Mouse (Mus musculus) liver, adult 2 months (tissue): ENCODE results near the gene Trpm8. TPM values are rescaled to one million over a fixed set of nuclear protein-coding genes. Genes with fewer than 3 reads are reported as not detected.

Source experiments
- DNase-seq: peaks from one replicate; pipeline ENCODE4 v3.0.0-alpha.2; 2011; ENCODE audit warnings: low read depth, low spot score; ENCODE audit errors: extremely low read depth
- H3K27ac ChIP-seq: fragments of 200-500 bp; replicated peaks from 2 replicates; pipeline ENCODE4 v1.5.1; 2012; ENCODE audit warnings: low read depth, mild to moderate bottlenecking, control low read depth, inconsistent platforms, low read length; ENCODE audit not compliant: insufficient read depth
- H3K27me3 ChIP-seq: fragments of 200-500 bp; 2 replicates; pipeline ENCODE4 v1.6.1; 2012; ENCODE audit warnings: mild to moderate bottlenecking, moderate library complexity, low read length, inconsistent platforms; ENCODE audit not compliant: control insufficient read depth, insufficient read depth
- H3K36me3 ChIP-seq: fragments of 200-500 bp; 2 replicates; pipeline ENCODE4 v1.6.1; 2012; ENCODE audit warnings: low read length, inconsistent platforms; ENCODE audit not compliant: control insufficient read depth, insufficient read depth
- H3K4me1 ChIP-seq: fragments of 200-500 bp; 2 replicates; pipeline ENCODE4 v1.6.1; 2011; ENCODE audit warnings: low read length; ENCODE audit not compliant: control insufficient read depth, insufficient read depth
- H3K4me3 ChIP-seq: fragments of 200-500 bp; 2 replicates; pipeline ENCODE4 v1.5.1; 2011; ENCODE audit warnings: low read depth, mild to moderate bottlenecking, control low read depth, low read length, moderate library complexity; ENCODE audit not compliant: insufficient read depth
- H3K79me2 ChIP-seq: fragments of 200-500 bp; 2 replicates; pipeline ENCODE4 v1.6.1; 2012; ENCODE audit warnings: inconsistent platforms, mild to moderate bottlenecking, low read length, moderate library complexity; ENCODE audit not compliant: control insufficient read depth, insufficient read depth
- H3K9ac ChIP-seq: fragments of 200-500 bp; 2 replicates; pipeline ENCODE4 v1.6.1; 2012; ENCODE audit warnings: low read depth, mild to moderate bottlenecking, control low read depth, inconsistent platforms, low read length
- CTCF ChIP-seq: fragments of 200-500 bp; IDR thresholded peaks from 2 replicates; pipeline ENCODE4 v1.5.1; 2011; ENCODE audit warnings: low read depth, low read length, control low read depth
- POLR2A ChIP-seq: fragments of 200-500 bp; IDR thresholded peaks from 2 replicates; pipeline ENCODE4 v1.6.1; 2011; ENCODE audit warnings: low read length, control low read depth; ENCODE audit not compliant: insufficient read depth; ENCODE audit errors: extremely low read depth
- WGBS: fragments of 180-500 bp; shearing (Covaris S2); methylation state at CpG from one replicate; pipeline ENCODE4 v1.1.7; 2018; 5-methylcytosine and 5-hydroxymethylcytosine counted together
- polyA plus RNA-seq: library from polyadenylated mRNA; depleted of rRNA; stranded (reverse); fragments of >200 nt; gene quantifications from 2 replicates; pipeline ENCODE4 v1.2.3, GENCODE M21; 2012
- total RNA-seq: library from RNA; depleted of rRNA; stranded (reverse); fragments of >200 nt; gene quantifications from 2 replicates; pipeline ENCODE4 v1.2.3, GENCODE M21; 2014

Trpm8 gene
- total and polyA plus RNA-seq, 2 experiments: under 0.01 to 0.01 TPM

DNA sequence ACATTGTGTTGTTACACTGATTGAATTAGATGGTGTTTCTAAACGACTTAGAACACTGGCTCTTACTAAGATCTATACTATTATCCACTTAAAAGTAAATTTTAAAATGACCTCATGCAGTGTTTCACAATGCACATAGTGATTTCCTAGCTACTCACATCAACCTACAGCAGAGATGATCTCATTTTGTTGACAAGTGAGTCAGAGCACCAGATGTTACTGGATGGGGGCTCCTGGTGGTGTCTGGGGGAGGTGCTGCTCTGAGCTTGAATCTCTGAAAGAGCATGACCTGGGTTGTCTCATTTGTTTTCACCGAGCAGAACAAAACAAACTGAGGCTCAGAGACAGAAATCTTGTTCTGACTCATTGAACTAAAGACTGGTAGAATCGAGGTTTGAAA lies 68.1 kb downstream of the Trpm8 start:
- Histone ChIP-seq H3K9ac (no peak overlapping the region), H3K27ac (no peak overlapping the region), H3K27me3 (no peaks in the 10 kb centered on the region), H3K36me3 (no peaks in the 10 kb centered on the region), H3K79me2 (no peaks in the 10 kb centered on the region), H3K4me1 (no peaks in the 10 kb centered on the region), H3K4me3 (no peak overlapping the region)
- no peak for DNase-seq
- 30% methylated on average over 3 of the region's 3 CpGs for WGBS
- no peak for TF ChIP-seq CTCF
- no peak for TF ChIP-seq POLR2A

DNA sequence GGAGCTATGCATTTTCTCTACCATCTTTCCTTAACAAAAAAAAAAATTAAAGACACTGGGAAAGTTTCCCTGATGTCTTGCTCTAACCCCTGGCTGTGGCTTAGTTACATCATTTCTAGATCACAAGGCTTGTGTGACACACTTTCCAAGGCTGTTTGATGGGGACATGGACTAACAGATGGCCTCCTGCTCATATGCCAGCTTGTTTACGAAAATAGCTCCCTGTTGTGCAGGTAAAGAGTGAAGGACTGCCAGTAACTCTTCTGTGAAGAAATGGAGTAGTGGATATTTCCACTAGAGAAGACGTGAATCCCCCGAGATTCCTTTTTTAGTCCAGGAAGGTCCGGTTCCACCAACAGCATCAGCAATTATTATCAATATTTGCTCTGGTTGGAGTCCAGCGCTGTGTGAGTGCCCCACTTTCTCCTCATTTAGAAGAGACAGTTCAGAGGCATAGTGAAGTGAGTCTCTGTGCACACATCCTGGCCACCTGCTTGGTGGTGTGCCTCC lies 71.1 kb downstream of the Trpm8 start:
- Histone ChIP-seq H3K79me2 (no peaks in the 10 kb centered on the region), H3K27ac (no peak overlapping the region), H3K36me3 (no peaks in the 10 kb centered on the region), H3K27me3 (no peaks in the 10 kb centered on the region), H3K9ac (no peak overlapping the region), H3K4me3 (no peak overlapping the region), H3K4me1 (no peaks in the 10 kb centered on the region)
- DNase-seq: no peak
- WGBS: 60% methylated on average over 5 of the region's 5 CpGs
- TF ChIP-seq POLR2A: no peak

DNA sequence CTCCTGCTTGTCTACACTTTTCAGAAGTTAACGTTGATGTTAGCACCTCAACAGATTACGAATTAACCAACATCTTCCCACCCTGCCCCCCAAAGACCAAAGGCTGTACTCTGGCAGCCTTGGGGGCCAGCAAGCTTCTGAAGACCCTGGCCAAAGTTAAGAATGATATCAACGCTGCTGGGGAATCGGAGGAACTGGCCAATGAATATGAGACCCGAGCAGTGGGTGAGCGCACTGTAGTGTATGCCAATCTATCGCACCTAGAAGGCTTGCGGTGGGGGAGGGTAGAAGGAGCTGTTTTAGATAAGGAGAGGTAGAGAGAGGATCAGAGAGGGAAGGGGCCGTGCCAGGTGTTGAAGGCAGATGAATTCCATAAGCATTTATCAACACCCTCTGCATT lies 73.3 kb downstream of the Trpm8 start:
- Histone ChIP-seq H3K9ac (no peak overlapping the region), H3K36me3 (no peaks in the 10 kb centered on the region), H3K4me3 (no peak overlapping the region), H3K4me1 (no peaks in the 10 kb centered on the region), H3K27ac (no peak overlapping the region), H3K27me3 (no peaks in the 10 kb centered on the region), H3K79me2 (no peaks in the 10 kb centered on the region)
- WGBS: 82% methylated on average over 9 of the region's 9 CpGs
- TF ChIP-seq POLR2A (no peak), CTCF (no peak)
- no peak for DNase-seq

DNA sequence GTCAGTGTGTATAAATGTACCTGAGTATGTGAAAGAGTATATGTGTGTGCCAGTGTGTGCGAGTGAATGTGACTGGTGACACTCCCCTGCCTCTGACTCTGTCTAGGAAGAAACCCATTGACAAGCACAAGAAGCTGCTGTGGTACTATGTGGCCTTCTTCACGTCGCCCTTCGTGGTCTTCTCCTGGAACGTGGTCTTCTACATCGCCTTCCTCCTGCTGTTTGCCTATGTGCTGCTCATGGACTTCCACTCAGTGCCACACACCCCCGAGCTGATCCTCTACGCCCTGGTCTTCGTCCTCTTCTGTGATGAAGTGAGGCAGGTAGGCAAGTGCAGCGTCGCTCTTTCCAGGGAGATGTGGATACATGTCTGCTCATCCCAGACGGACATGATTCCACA lies 77.6 kb downstream of the Trpm8 start:
- H3K4me3 ChIP-seq: no peak overlapping the region
- no peak for DNase-seq
- H3K36me3 ChIP-seq: no peaks in the 10 kb centered on the region
- WGBS: 88% methylated on average over 12 of the region's 12 CpGs
- no peaks in the 10 kb centered on the region for H3K27me3 ChIP-seq
- H3K27ac ChIP-seq: no peak overlapping the region
- TF ChIP-seq CTCF: no peak
- no peak for TF ChIP-seq POLR2A
- H3K79me2 ChIP-seq: no peaks in the 10 kb centered on the region
- H3K9ac ChIP-seq: no peak overlapping the region
- no peaks in the 10 kb centered on the region for H3K4me1 ChIP-seq

DNA sequence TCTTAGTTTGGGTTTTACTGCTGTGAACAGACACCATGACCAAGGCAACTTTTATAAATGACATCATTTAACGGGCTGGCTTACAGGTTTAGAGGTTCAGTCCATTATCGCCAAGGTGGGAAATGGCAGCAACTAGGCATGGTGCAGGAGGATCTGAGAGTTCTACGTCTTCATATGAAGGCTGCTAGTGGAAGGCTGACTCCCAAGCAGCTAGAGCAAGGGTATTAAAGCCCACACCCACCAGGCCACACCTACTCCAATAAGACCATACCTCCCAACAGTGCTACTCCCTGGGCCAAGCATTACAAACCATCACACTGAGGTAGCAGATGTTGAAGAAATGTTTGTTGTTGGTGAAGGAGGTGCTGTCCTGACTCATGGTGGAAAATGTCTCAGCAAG lies 78.2 kb downstream of the Trpm8 start:
- 85% methylated on average over 3 of the region's 3 CpGs for WGBS
- Histone ChIP-seq H3K36me3 (no peaks in the 10 kb centered on the region), H3K27ac (no peak overlapping the region), H3K79me2 (no peaks in the 10 kb centered on the region), H3K9ac (no peak overlapping the region), H3K27me3 (no peaks in the 10 kb centered on the region), H3K4me1 (no peaks in the 10 kb centered on the region), H3K4me3 (no peak overlapping the region)
- DNase-seq: no peak
- TF ChIP-seq CTCF: no peak
- no peak for TF ChIP-seq POLR2A

DNA sequence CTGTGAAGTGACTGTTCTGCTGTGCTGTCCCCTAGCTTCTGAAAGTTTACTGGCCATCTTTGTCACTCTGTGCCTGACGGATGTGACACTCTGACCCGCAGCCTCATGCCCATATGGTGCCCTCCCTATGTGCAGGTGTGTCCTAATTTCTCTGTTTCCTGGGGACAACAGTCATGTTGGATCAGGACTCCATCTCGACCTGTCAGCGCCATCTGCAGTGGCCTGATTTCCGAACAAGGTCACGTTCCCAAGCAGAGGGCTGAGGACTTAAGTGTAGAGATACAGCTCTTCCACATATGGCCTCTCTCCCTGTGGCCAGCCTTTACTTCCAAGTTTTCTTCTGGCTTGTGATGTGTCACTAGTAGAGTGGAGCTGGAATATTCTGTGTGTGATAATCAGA lies 79.2 kb downstream of the Trpm8 start:
- TF ChIP-seq CTCF (no peak), POLR2A (no peak)
- no peaks in the 10 kb centered on the region for H3K79me2 ChIP-seq
- WGBS: 85% methylated on average over 6 of the region's 6 CpGs

More for the DNA sequence above, 79.2 kb downstream of the Trpm8 start:
- no peaks in the 10 kb centered on the region for H3K27me3 ChIP-seq
- H3K4me3 ChIP-seq: no peak overlapping the region
- H3K27ac ChIP-seq: no peak overlapping the region
- H3K4me1 ChIP-seq: no peaks in the 10 kb centered on the region
- no peaks in the 10 kb centered on the region for H3K36me3 ChIP-seq
- no peak for DNase-seq
- H3K9ac ChIP-seq: no peak overlapping the region
